Mouse (Mus musculus) heart, embryonic 14.5 days (tissue): ENCODE measurements at regions not wholly inside any gene's neighbourhood (a gene's known extent, or its start where the extent isn't known, plus 50 kb on each side); places are given as distances from the start of the nearest gene placed in this dataset.

Experiments used
- ATAC-seq: fragments of 200-750 bp; cut with Nextera tagmentation; 2 replicates; pipeline ENCODE4 v1.8.0; 2017; ENCODE audit warnings: low read depth, moderate TSS enrichment; ENCODE audit not compliant: insufficient number of reproducible peaks, insufficient read depth, low FRiP score
- H3K27ac ChIP-seq, 2 experiments: fragments of 200-500 bp in 1 of 2; fragments of 300-500 bp in 1 of 2; sonication (generic) in 1 of 2; replicated peaks in 1 of 2; 2 replicates each; pipeline ENCODE4 v1.5.1; 2012 to 2014; ENCODE audit warnings: low read depth in 2 of 2, low read length in 2 of 2, control low read depth in 1 of 2, mild to moderate bottlenecking in 1 of 2, mixed read lengths in 1 of 2; ENCODE audit not compliant: control insufficient read depth in 1 of 2, insufficient read depth in 1 of 2
- H3K27me3 ChIP-seq: fragments of 300-500 bp; sonication (generic); 2 replicates; pipeline ENCODE4 v1.6.1; 2014; ENCODE audit warnings: mild to moderate bottlenecking, low read length, control low read depth; ENCODE audit not compliant: control insufficient read depth, insufficient read depth
- H3K36me3 ChIP-seq: fragments of 300-500 bp; sonication (generic); 2 replicates; pipeline ENCODE4 v1.6.1; 2014; ENCODE audit warnings: mild to moderate bottlenecking, control low read depth, low read length, mixed read lengths; ENCODE audit not compliant: control insufficient read depth, insufficient read depth
- H3K4me1 ChIP-seq, 2 experiments: fragments of 200-500 bp in 1 of 2; fragments of 300-500 bp in 1 of 2; sonication (generic) in 1 of 2; 2 replicates each; pipeline ENCODE4 v1.6.1; 2012 to 2014; ENCODE audit warnings: low read length in 2 of 2, control low read depth in 1 of 2, mixed read lengths in 1 of 2; ENCODE audit not compliant: control insufficient read depth in 2 of 2, insufficient read depth in 2 of 2
- H3K4me2 ChIP-seq: fragments of 300-500 bp; sonication (generic); 2 replicates; pipeline ENCODE4 v1.6.1; 2014; ENCODE audit warnings: mild to moderate bottlenecking, low read length
- H3K4me3 ChIP-seq, 2 experiments: fragments of 200-500 bp in 1 of 2; fragments of 300-500 bp in 1 of 2; sonication (generic) in 1 of 2; 2 replicates each; pipeline ENCODE4 v1.5.1; 2012 to 2014; ENCODE audit warnings: low read length in 2 of 2, mild to moderate bottlenecking in 2 of 2, control low read depth in 1 of 2, low read depth in 1 of 2, moderate library complexity in 1 of 2; ENCODE audit not compliant: control insufficient read depth in 1 of 2, insufficient read depth in 1 of 2
- H3K9ac ChIP-seq: fragments of 300-500 bp; sonication (generic); 2 replicates; pipeline ENCODE4 v1.6.1; 2014; ENCODE audit warnings: mild to moderate bottlenecking, low read length
- H3K9me3 ChIP-seq: fragments of 300-500 bp; sonication (generic); 2 replicates; pipeline ENCODE4 v1.6.1; 2016; ENCODE audit warnings: low read length, control low read depth; ENCODE audit not compliant: control insufficient read depth
- WGBS: fragments of 180-500 bp; shearing (Covaris S2); extraction: QIAGEN DNeasy Blood & Tissue Kit; methylation state at CpG from one replicate; pipeline ENCODE4 v1.1.7; 2014; 5-methylcytosine and 5-hydroxymethylcytosine counted together

- Histone ChIP-seq H3K36me3 (no peaks in the 10 kb centered on the region), H3K27ac (no peak overlapping the region), H3K27me3 (no peaks in the 10 kb centered on the region), H3K4me3 (no peak overlapping the region), H3K9ac (no peak overlapping the region), H3K9me3 (no peaks in the 10 kb centered on the region), H3K4me2 (no peak overlapping the region), H3K4me1 (peaks cover 0 to 2% of the 10 kb centered on the region in 2 experiments; a peak in 1 of 4 replicates)
- 90% methylated on average over 5 of the region's 5 CpGs for WGBS
- no peak for ATAC-seq
Observed at GRCm38 (mm10) chr2:117925412-117925811, 186.3 kb upstream of the Thbs1 start.

GRCm38 (mm10) chr2:117928062-117928461 is 183.6 kb upstream of the Thbs1 start:
- no peaks in the 10 kb centered on the region for H3K27me3 ChIP-seq
- H3K9ac ChIP-seq: no peak overlapping the region
- H3K36me3 ChIP-seq: no peaks in the 10 kb centered on the region
- no peaks in the 10 kb centered on the region for H3K9me3 ChIP-seq
- ATAC-seq: no peak
- no peak overlapping the region for H3K4me2 ChIP-seq
- no peak overlapping the region for H3K4me3 ChIP-seq
- H3K27ac ChIP-seq: no peak overlapping the region
- WGBS: 61% methylated on average over 6 of the region's 6 CpGs
- peaks cover 0 to 2% of the 10 kb centered on the region in 2 experiments; a peak in 1 of 4 replicates for H3K4me1 ChIP-seq

GRCm38 (mm10) chr2:117929586-117929985 is 182.1 kb upstream of the Thbs1 start:
- WGBS: 64% methylated on average over 1 of the region's 1 CpGs
- peaks cover 0 to 2% of the 10 kb centered on the region in 2 experiments; a peak in 1 of 4 replicates for H3K4me1 ChIP-seq

GRCm38 (mm10) chr2:117930895-117931537 is 180.7 kb upstream of the Thbs1 start:
- H3K36me3 ChIP-seq: no peaks in the 10 kb centered on the region
- H3K27me3 ChIP-seq: no peaks in the 10 kb centered on the region
- 77% methylated on average over 3 of the region's 3 CpGs for WGBS
- no peak overlapping the region for H3K4me3 ChIP-seq
- no peak for ATAC-seq
- no peak overlapping the region for H3K9ac ChIP-seq
- no peak overlapping the region for H3K27ac ChIP-seq
- peaks cover 0 to 2% of the 10 kb centered on the region in 2 experiments; a peak in 1 of 4 replicates for H3K4me1 ChIP-seq
- H3K9me3 ChIP-seq: peaks cover 3% of the 10 kb centered on the region; the same call in 1 of the 2 replicates
- H3K4me2 ChIP-seq: no peak overlapping the region

More at GRCm38 (mm10) chr2:117929586-117929985, 182.1 kb upstream of the Thbs1 start:
- H3K4me2 ChIP-seq: no peak overlapping the region
- no peak for ATAC-seq
- H3K27me3 ChIP-seq: no peaks in the 10 kb centered on the region
- no peak overlapping the region for H3K27ac ChIP-seq
- peaks cover 3% of the 10 kb centered on the region; the same call in 1 of the 2 replicates for H3K9me3 ChIP-seq
- no peak overlapping the region for H3K9ac ChIP-seq
- no peaks in the 10 kb centered on the region for H3K36me3 ChIP-seq
- H3K4me3 ChIP-seq: no peak overlapping the region

- H3K27ac ChIP-seq: no peak overlapping the region
- no peak overlapping the region for H3K4me3 ChIP-seq
- peaks cover 3% of the 10 kb centered on the region; the same call in 1 of the 2 replicates for H3K9me3 ChIP-seq
- H3K4me1 ChIP-seq: peaks cover 0 to 2% of the 10 kb centered on the region in 2 experiments; a peak in 2 of 4 replicates
- ATAC-seq: no peak
- no peak overlapping the region for H3K9ac ChIP-seq
- no peaks in the 10 kb centered on the region for H3K36me3 ChIP-seq
- no peak overlapping the region for H3K4me2 ChIP-seq
- WGBS: 61% methylated on average over 6 of the region's 6 CpGs
- no peaks in the 10 kb centered on the region for H3K27me3 ChIP-seq
Observed at GRCm38 (mm10) chr2:117936590-117936989, 175.1 kb upstream of the Thbs1 start.

- no peak overlapping the region for H3K9ac ChIP-seq
- no peak overlapping the region for H3K27ac ChIP-seq
- H3K36me3 ChIP-seq: no peaks in the 10 kb centered on the region
- H3K9me3 ChIP-seq: peaks cover 2% of the 10 kb centered on the region; the same call in 1 of the 2 replicates
- no peaks in the 10 kb centered on the region for H3K27me3 ChIP-seq
- no peak for ATAC-seq
- 78% methylated on average over 12 of the region's 12 CpGs for WGBS
- H3K4me3 ChIP-seq: no peak overlapping the region
- peaks cover 0 to 4% of the 10 kb centered on the region in 2 experiments; a peak in 2 of 4 replicates for H3K4me1 ChIP-seq
- H3K4me2 ChIP-seq: no peak overlapping the region
Observed at GRCm38 (mm10) chr2:117938283-117939049, 173.2 kb upstream of the Thbs1 start.

- Histone ChIP-seq H3K9me3 (no peaks in the 10 kb centered on the region), H3K36me3 (no peaks in the 10 kb centered on the region), H3K9ac (no peak overlapping the region), H3K27ac (peak overlapping the region in 1 of 2 experiments; percentile 14; a peak in 1 of 4 replicates), H3K4me1 (peaks cover 0 to 4% of the 10 kb centered on the region in 2 experiments; a peak in 2 of 4 replicates), H3K4me3 (no peak overlapping the region), H3K27me3 (no peaks in the 10 kb centered on the region), H3K4me2 (peak overlapping the region; percentile 43)
- WGBS: 37% methylated on average over 6 of the region's 6 CpGs
- ATAC-seq: no peak
Observed at GRCm38 (mm10) chr2:117941517-117942096, 170.1 kb upstream of the Thbs1 start.
